Mouse (Mus musculus) limb, embryonic 12.5 days (tissue): ENCODE results near the gene Pramel7. TPM values are rescaled to one million over a fixed set of nuclear protein-coding genes. Genes with fewer than 3 reads are reported as not detected.
A peak's percentile ranks its signal among the peaks of the same experiment; 100 is the strongest.
"Not testable (repeated sequence)": the region's sequence is repeated elsewhere in the genome, so short reads cannot be mapped to it uniquely, and the experiment has no call there.

ENCODE experiments used
- ATAC-seq: fragments of 200-750 bp; cut with Nextera tagmentation; 2 replicates; pipeline ENCODE4 v1.8.0; 2017; ENCODE audit warnings: low read depth, moderate TSS enrichment; ENCODE audit not compliant: insufficient number of reproducible peaks, insufficient read depth, low FRiP score, low TSS enrichment
- H3K27ac ChIP-seq: fragments of 300-500 bp; sonication (generic); 2 replicates; pipeline ENCODE4 v1.5.1; 2016; ENCODE audit warnings: mild to moderate bottlenecking, moderate library complexity
- H3K27me3 ChIP-seq: fragments of 300-500 bp; sonication (generic); 2 replicates; pipeline ENCODE4 v1.6.1; 2016; ENCODE audit warnings: mild to moderate bottlenecking, moderate library complexity
- H3K36me3 ChIP-seq: fragments of 300-500 bp; sonication (generic); 2 replicates; pipeline ENCODE4 v1.6.1; 2016; ENCODE audit warnings: mild to moderate bottlenecking, moderate library complexity
- H3K4me1 ChIP-seq: fragments of 300-500 bp; sonication (generic); replicated peaks from 2 replicates; pipeline ENCODE4 v1.6.1; 2016
- H3K4me2 ChIP-seq: fragments of 300-500 bp; sonication (generic); 2 replicates; pipeline ENCODE4 v1.6.1; 2016; ENCODE audit warnings: mild to moderate bottlenecking, moderate library complexity
- H3K4me3 ChIP-seq: fragments of 300-500 bp; sonication (generic); replicated peaks from 2 replicates; pipeline ENCODE4 v1.5.1; 2016; ENCODE audit warnings: mild to moderate bottlenecking
- H3K9ac ChIP-seq: fragments of 300-500 bp; sonication (generic); replicated peaks from 2 replicates; pipeline ENCODE4 v1.6.1; 2016; ENCODE audit warnings: mild to moderate bottlenecking, moderate library complexity
- H3K9me3 ChIP-seq: fragments of 300-500 bp; sonication (generic); 2 replicates; pipeline ENCODE4 v1.6.1; 2016; ENCODE audit warnings: mild to moderate bottlenecking, moderate library complexity
- WGBS: fragments of 180-500 bp; shearing (Covaris S2); methylation state at CpG from one replicate; pipeline ENCODE4 v1.1.7; 2016; 5-methylcytosine and 5-hydroxymethylcytosine counted together
- polyA plus RNA-seq: library from polyadenylated mRNA; unstranded; fragments of >200 nt; fragmentation: Nextera tagmentation; extraction: Ambion mirVana; gene quantifications from 2 replicates; pipeline ENCODE4 v1.2.1, GENCODE M21; 2016

The Pramel7 gene
- not detected in 2 replicates for polyA plus RNA-seq

DNA sequence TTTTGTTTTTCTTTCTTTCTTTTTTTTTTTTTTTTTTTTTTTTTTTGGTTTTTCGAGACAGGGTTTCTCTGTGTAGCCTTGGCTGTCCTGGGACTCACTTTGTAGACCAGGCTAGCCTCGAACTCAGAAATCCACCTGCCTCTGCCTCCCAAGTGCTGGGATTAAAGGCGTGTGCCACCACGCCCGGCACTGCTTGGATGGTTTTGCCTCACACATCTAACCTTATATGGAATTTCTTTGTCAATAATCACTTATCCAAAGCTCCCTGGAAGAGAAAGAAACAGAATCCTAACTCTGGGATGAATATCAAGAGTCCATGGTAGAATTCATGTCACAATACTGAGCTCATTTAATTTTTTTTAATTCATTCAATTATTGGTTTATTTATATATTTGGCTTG is at the start of gene Pramel7:
Pramel7 (minus strand) TSS at position 101 of the 400 bp plus-strand sequence.
- not testable (repeated sequence) for H3K4me2 ChIP-seq, H3K4me3 ChIP-seq, H3K27ac ChIP-seq, ATAC-seq, H3K9ac ChIP-seq, H3K4me1 ChIP-seq, H3K36me3 ChIP-seq, H3K9me3 ChIP-seq, H3K27me3 ChIP-seq
- 85% methylated on average over 4 of the region's 5 CpGs for WGBS

- Histone ChIP-seq H3K4me3 (no peak within 1 kb of the TSS), H3K27me3 (no peaks in the 10 kb centered on the region), H3K9ac (no peak within 1 kb of the TSS), H3K9me3 (no peaks in the 10 kb centered on the region), H3K4me1 (no peaks in the 10 kb centered on the region), H3K27ac (no peak within 1 kb of the TSS), H3K4me2 (no peak within 1 kb of the TSS), H3K36me3 (no peaks in the 10 kb centered on the region)
- no peak for ATAC-seq
- 95% methylated on average over 1 of the region's 1 CpGs for WGBS
Observed at GRCm38 (mm10) chr2:87545442-87545841, 48.5 kb upstream of the Pramel7 start, which contains the start of gene Olfr1128. Gene Olfr1128 (minus strand): TSS chr2:87545542.

DNA sequence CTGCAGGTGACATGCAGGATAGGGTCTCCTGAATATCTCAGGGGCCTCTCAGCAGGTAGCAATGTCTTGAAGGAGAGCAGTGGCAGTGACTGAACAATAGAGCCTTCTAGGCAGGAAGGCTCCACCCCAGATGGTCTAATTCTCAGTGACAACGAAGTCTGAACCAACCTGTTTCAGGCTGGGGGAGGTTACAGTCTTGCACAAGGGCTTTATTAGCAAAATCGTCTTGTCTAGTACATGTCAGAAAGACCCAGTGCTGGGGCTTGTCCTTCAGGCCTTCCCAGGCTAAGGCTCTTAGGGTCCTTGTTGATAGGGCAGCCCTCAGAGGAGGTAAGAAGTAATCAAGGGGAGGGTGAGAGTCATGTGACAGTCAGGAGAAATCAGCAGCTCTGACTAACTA is 37.9 kb upstream of the Pramel7 start:
- WGBS = 67% methylated on average over 2 of the region's 2 CpGs
- H3K4me2 ChIP-seq = no peak overlapping the region
- ATAC-seq = no peak

GRCm38 (mm10) chr2:87531496-87531895 is 34.6 kb upstream of the Pramel7 start, which contains the start of gene Olfr153:
Gene Olfr153 (plus strand): TSS chr2:87531796.
- H3K27ac ChIP-seq = no peak within 1 kb of the TSS
- no peak for ATAC-seq

More for the DNA sequence above, 37.9 kb upstream of the Pramel7 start:
- H3K27me3 ChIP-seq = no peaks in the 10 kb centered on the region
- H3K4me1 ChIP-seq = no peaks in the 10 kb centered on the region
- H3K36me3 ChIP-seq = no peaks in the 10 kb centered on the region
- H3K9ac ChIP-seq = no peak overlapping the region
- H3K27ac ChIP-seq = no peak overlapping the region
- no peaks in the 10 kb centered on the region for H3K9me3 ChIP-seq
- H3K4me3 ChIP-seq = no peak overlapping the region

DNA sequence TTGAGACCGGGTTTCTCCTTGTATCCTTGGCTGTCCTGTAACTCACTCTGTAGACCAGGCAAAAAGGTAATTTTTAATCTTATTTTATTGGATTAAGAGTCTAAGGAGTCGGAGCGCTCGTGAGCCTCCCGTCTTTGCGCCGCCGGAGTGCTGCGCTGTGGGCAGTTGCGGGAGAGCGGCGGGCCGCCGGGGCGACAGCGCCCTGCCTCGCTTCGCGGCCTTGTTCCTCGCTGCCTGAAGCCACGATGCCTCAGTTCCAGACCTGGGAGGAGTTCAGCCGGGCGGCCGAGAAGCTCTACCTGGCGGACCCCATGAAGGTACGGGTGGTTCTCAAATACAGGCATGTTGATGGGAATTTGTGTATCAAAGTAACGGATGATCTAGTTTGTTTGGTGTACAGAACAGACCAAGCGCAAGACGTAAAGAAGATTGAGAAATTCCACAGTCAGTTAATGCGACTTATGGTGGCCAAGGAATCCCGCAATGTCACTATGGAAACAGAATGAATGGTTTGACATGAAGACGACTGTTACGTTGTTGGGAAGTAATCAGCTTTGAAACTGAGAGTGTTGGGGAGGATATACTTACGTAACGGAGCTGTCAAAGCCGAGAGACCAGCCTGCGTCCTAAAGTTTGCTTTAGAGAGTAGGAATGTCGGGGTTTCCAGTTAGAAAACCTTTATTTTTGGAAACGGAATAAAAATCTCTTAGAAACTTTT is 29.2 kb upstream of the Pramel7 start:
- not testable (repeated sequence) for H3K9me3 ChIP-seq, H3K36me3 ChIP-seq, ATAC-seq, H3K4me1 ChIP-seq, H3K4me3 ChIP-seq, H3K27ac ChIP-seq, H3K27me3 ChIP-seq, H3K9ac ChIP-seq
- peak overlapping the region; percentile 39 for H3K4me2 ChIP-seq
- 42% methylated on average over 38 of the region's 39 CpGs for WGBS

More at GRCm38 (mm10) chr2:87531496-87531895, 34.6 kb upstream of the Pramel7 start, which contains the start of gene Olfr153:
- Histone ChIP-seq H3K27me3 (no peaks in the 10 kb centered on the region), H3K9me3 (no peaks in the 10 kb centered on the region), H3K4me3 (no peak within 1 kb of the TSS), H3K9ac (no peak within 1 kb of the TSS), H3K4me2 (no peak within 1 kb of the TSS), H3K36me3 (no peaks in the 10 kb centered on the region), H3K4me1 (no peaks in the 10 kb centered on the region)

DNA sequence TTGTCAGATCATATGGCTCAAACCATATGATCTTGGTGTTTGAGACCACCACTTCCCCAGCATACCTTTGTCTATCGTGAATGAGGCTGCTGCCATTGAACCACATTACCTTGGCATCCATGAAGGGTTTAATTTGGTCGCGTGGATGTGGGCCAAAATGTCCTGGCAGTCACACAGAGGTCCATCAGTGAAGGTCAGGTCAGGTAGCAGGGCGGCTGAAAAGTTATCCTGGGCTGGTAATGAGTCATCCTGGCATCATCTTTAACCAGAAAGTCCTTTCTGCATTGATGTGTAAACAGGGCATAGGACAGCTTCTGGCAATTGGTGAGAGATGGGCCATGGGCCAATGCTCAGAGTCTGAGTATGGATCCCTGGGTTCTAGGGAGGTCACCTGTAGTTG is 23.8 kb upstream of the Pramel7 start:
- ATAC-seq = no peak
- H3K9me3 ChIP-seq = no peaks in the 10 kb centered on the region
- WGBS = 90% methylated on average over 4 of the region's 4 CpGs
- no peaks in the 10 kb centered on the region for H3K4me1 ChIP-seq
- no peaks in the 10 kb centered on the region for H3K27me3 ChIP-seq
- no peak overlapping the region for H3K9ac ChIP-seq
- H3K4me2 ChIP-seq = no peak overlapping the region
- no peak overlapping the region for H3K27ac ChIP-seq
- no peak overlapping the region for H3K4me3 ChIP-seq
- H3K36me3 ChIP-seq = no peaks in the 10 kb centered on the region

GRCm38 (mm10) chr2:87516581-87516980 is 19.7 kb upstream of the Pramel7 start:
- no peak overlapping the region for H3K4me3 ChIP-seq
- WGBS = 88% methylated on average over 3 of the region's 3 CpGs
- H3K4me1 ChIP-seq = no peaks in the 10 kb centered on the region
- no peak overlapping the region for H3K27ac ChIP-seq
- H3K9me3 ChIP-seq = no peaks in the 10 kb centered on the region
- ATAC-seq = no peak
- no peak overlapping the region for H3K9ac ChIP-seq
- H3K27me3 ChIP-seq = no peaks in the 10 kb centered on the region
- H3K4me2 ChIP-seq = no peak overlapping the region
- H3K36me3 ChIP-seq = no peaks in the 10 kb centered on the region

DNA sequence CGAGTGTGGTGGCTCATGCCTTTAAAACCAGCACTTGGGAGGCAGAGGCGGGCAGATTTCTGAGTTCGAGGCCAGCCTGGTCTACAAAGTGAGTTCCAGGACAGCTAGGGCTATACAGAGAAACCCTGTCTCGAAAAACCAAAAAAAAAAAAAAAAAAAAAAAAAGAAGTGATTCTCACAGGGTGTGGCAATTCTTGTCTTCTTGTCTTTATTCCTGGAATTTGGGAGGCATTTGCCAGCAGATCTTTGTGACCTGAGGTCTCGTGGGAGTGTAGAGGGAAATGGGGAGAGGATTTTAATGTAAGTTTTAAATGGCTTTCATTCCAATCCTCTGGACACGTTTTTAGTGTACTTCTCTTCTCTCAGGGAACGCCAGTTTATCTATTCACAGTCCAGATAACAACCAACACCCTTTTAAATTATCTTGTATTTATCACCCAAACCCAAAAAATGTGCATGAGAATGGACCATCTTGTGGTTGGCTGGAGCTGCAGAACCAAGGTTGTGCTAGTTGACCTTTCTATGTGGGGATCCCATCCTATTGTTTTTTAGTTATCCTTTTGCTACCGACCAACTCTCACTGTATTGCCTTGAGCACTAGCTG is 18.7 kb upstream of the Pramel7 start:
- Histone ChIP-seq H3K4me3 (no peak overlapping the region), H3K4me1 (no peaks in the 10 kb centered on the region), H3K27ac (no peak overlapping the region), H3K4me2 (no peak overlapping the region), H3K27me3 (no peaks in the 10 kb centered on the region), H3K9me3 (no peaks in the 10 kb centered on the region), H3K36me3 (no peaks in the 10 kb centered on the region), H3K9ac (no peak overlapping the region)
- ATAC-seq = no peak
- 86% methylated on average over 7 of the region's 8 CpGs for WGBS

- H3K36me3 ChIP-seq = no peaks in the 10 kb centered on the region
- no peak for ATAC-seq
- H3K27ac ChIP-seq = no peak overlapping the region
- H3K4me2 ChIP-seq = no peak overlapping the region
- 89% methylated on average over 2 of the region's 2 CpGs for WGBS
- H3K27me3 ChIP-seq = no peaks in the 10 kb centered on the region
- no peak overlapping the region for H3K4me3 ChIP-seq
- no peaks in the 10 kb centered on the region for H3K9me3 ChIP-seq
- no peaks in the 10 kb centered on the region for H3K4me1 ChIP-seq
- H3K9ac ChIP-seq = no peak overlapping the region
Observed at GRCm38 (mm10) chr2:87515046-87515445, 18.2 kb upstream of the Pramel7 start.

DNA sequence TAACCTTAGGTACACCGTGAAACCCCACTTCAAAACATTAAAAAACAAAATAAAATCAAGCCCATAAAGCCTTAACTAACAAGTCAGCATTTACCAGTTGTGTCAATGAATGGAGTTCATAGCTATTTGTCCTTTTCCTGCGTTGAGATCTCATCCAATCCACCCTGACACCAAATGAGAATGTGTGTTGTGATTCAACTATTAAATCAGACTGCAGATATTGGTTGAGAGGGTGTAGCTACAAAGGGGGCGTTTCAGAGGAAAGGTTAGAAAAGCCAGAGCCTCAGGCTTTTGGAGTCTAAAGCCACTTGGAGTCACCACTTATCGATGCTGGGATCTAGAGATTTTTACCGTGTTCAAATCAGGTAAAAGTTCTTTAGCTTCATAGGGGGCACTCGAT is 9.4 kb upstream of the Pramel7 start, which contains the start of gene Pramel6:
Pramel6 (plus strand) TSS at position 301 of the 400 bp plus-strand sequence.
- Histone ChIP-seq H3K9ac (no peak within 1 kb of the TSS), H3K27ac (no peak within 1 kb of the TSS), H3K36me3 (no peaks in the 10 kb centered on the region), H3K9me3 (no peaks in the 10 kb centered on the region), H3K27me3 (no peaks in the 10 kb centered on the region), H3K4me3 (no peak within 1 kb of the TSS), H3K4me2 (no peak within 1 kb of the TSS), H3K4me1 (no peaks in the 10 kb centered on the region)
- ATAC-seq = no peak
- 91% methylated on average over 6 of the region's 6 CpGs for WGBS

DNA sequence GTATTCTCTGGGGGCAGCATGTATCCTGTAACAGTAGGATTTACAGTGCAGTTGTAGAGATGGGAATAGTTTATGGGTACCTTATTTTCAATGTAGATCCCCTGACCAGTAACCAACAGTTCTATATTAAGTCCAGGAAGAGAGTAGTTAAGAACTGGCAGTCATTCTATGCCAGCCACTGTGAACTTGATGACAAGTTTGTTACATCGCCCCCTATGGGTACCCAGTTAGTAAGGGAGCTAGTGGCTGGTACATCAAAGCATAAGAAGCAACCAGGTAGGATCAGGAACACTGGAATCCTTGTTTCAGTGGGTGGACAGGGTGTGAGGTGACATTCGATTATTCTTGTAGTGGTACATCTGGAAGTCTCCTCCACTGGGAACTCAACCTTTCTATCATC is 14.6 kb downstream of the Pramel7 start:
- no peak overlapping the region for H3K27ac ChIP-seq
- no peak overlapping the region for H3K9ac ChIP-seq
- no peaks in the 10 kb centered on the region for H3K36me3 ChIP-seq
- no peak overlapping the region for H3K4me2 ChIP-seq
- WGBS = 80% methylated on average over 2 of the region's 2 CpGs
- H3K4me3 ChIP-seq = no peak overlapping the region
- no peaks in the 10 kb centered on the region for H3K4me1 ChIP-seq
- no peaks in the 10 kb centered on the region for H3K27me3 ChIP-seq
- ATAC-seq = no peak
- H3K9me3 ChIP-seq = no peaks in the 10 kb centered on the region
